Mouse (Mus musculus) stomach, embryonic 14.5 days (tissue): Measurements from ENCODE around the gene Lias. TPM values are rescaled to one million over a fixed set of nuclear protein-coding genes. Genes with fewer than 3 reads are reported as not detected.

Experiments
- ATAC-seq: fragments of 200-750 bp; cut with Nextera tagmentation; 2 replicates; pipeline ENCODE4 v1.8.0; 2017; ENCODE audit warnings: low read depth, moderate TSS enrichment; ENCODE audit not compliant: insufficient number of reproducible peaks, insufficient read depth, low FRiP score
- H3K27ac ChIP-seq: fragments of 300-500 bp; sonication (generic); 2 replicates; pipeline ENCODE4 v1.5.1; 2014; ENCODE audit warnings: mild to moderate bottlenecking, low read length, moderate library complexity, mixed read lengths
- H3K27me3 ChIP-seq: fragments of 300-500 bp; sonication (generic); 2 replicates; pipeline ENCODE4 v1.6.1; 2014; ENCODE audit warnings: low read length, control low read depth, mixed read lengths; ENCODE audit not compliant: control insufficient read depth, insufficient read depth
- H3K36me3 ChIP-seq: fragments of 300-500 bp; sonication (generic); 2 replicates; pipeline ENCODE4 v1.6.1; 2014; ENCODE audit warnings: mild to moderate bottlenecking, control low read depth, low read length, moderate library complexity, mixed read lengths; ENCODE audit not compliant: control insufficient read depth, insufficient read depth
- H3K4me1 ChIP-seq: fragments of 300-500 bp; sonication (generic); 2 replicates; pipeline ENCODE4 v1.6.1; 2014; ENCODE audit warnings: low read length, control low read depth, mixed read lengths; ENCODE audit not compliant: control insufficient read depth, insufficient read depth
- H3K4me2 ChIP-seq: fragments of 300-500 bp; sonication (generic); replicated peaks from 2 replicates; pipeline ENCODE4 v1.6.1; 2014; ENCODE audit warnings: low read depth, low read length, control low read depth
- H3K4me3 ChIP-seq: fragments of 300-500 bp; sonication (generic); 2 replicates; pipeline ENCODE4 v1.5.1; 2014; ENCODE audit warnings: low read depth, low read length, control low read depth
- H3K9ac ChIP-seq: fragments of 300-500 bp; sonication (generic); replicated peaks from 2 replicates; pipeline ENCODE4 v1.6.1; 2014; ENCODE audit warnings: low read depth, mild to moderate bottlenecking, control low read depth, low read length, moderate library complexity, mixed read lengths
- H3K9me3 ChIP-seq: fragments of 300-500 bp; sonication (generic); 2 replicates; pipeline ENCODE4 v1.6.1; 2016; ENCODE audit warnings: low read depth, low read length, control low read depth; ENCODE audit not compliant: control insufficient read depth
- WGBS: fragments of 180-500 bp; shearing (Covaris S2); extraction: QIAGEN DNeasy Blood & Tissue Kit; methylation state at CpG from one replicate; pipeline ENCODE4 v1.1.7; 2014; 5-methylcytosine and 5-hydroxymethylcytosine counted together
- polyA plus RNA-seq: library from polyadenylated mRNA; unstranded; fragments of >200 nt; fragmentation: Nextera tagmentation; extraction: Ambion mirVana; gene quantifications from 2 replicates; pipeline ENCODE4 v1.2.1, GENCODE M21; 2014

Gene Lias
- polyA plus RNA-seq, 1 experiment from 2014 or later: 60.3 TPM

- ATAC-seq: no peak
- H3K36me3 ChIP-seq: no peaks in the 10 kb centered on the region
- no peaks in the 10 kb centered on the region for H3K9me3 ChIP-seq
- H3K4me1 ChIP-seq: peaks cover 4% of the 10 kb centered on the region; the same call in 1 of the 2 replicates
- peak overlapping the region; percentile 78 for H3K9ac ChIP-seq
- WGBS: 6% methylated on average over 15 of the region's 15 CpGs
- H3K27ac ChIP-seq: peak overlapping the region; percentile 79; the same call in 1 of the 2 replicates
- H3K27me3 ChIP-seq: no peaks in the 10 kb centered on the region
- peak overlapping the region; percentile 59 for H3K4me2 ChIP-seq
- peak overlapping the region; percentile 76 for H3K4me3 ChIP-seq
These were observed 43.4 kb downstream of the Lias start for GRCm38 (mm10) chr5:65434471-65435362.

GRCm38 (mm10) chr5:65435363-65435805 is 44.1 kb downstream of the Lias start:
- H3K4me2 ChIP-seq: peak overlapping the region; percentile 59
- no peak for ATAC-seq
- no peaks in the 10 kb centered on the region for H3K27me3 ChIP-seq
- H3K9me3 ChIP-seq: no peaks in the 10 kb centered on the region
- H3K4me3 ChIP-seq: peak overlapping the region; percentile 76
- peaks cover 4% of the 10 kb centered on the region; the same call in 1 of the 2 replicates for H3K4me1 ChIP-seq
- no peaks in the 10 kb centered on the region for H3K36me3 ChIP-seq
- 1% methylated on average over 46 of the region's 47 CpGs for WGBS
- H3K9ac ChIP-seq: peak overlapping the region; percentile 78
- H3K27ac ChIP-seq: peak overlapping the region; percentile 79; the same call in 1 of the 2 replicates

GRCm38 (mm10) chr5:65435806-65436561 is 44.7 kb downstream of the Lias start, which contains the start of gene Ugdh:
Gene Ugdh, minus strand, starts transcription at chr5:65435949.
- peak within 1 kb of the TSS; percentile 59 for H3K4me2 ChIP-seq
- no peaks in the 10 kb centered on the region for H3K9me3 ChIP-seq
- H3K4me3 ChIP-seq: peak within 1 kb of the TSS; percentile 76
- peak within 1 kb of the TSS; percentile 87 for H3K27ac ChIP-seq
- peak; percentile 98 for ATAC-seq
- peaks cover 4% of the 10 kb centered on the region; the same call in 1 of the 2 replicates for H3K4me1 ChIP-seq
- no peaks in the 10 kb centered on the region for H3K36me3 ChIP-seq
- under 1% methylated on average over 51 of the region's 51 CpGs for WGBS
- no peaks in the 10 kb centered on the region for H3K27me3 ChIP-seq
- H3K9ac ChIP-seq: peak within 1 kb of the TSS; percentile 78

- Histone ChIP-seq H3K9ac (no peak overlapping the region), H3K4me3 (no peak overlapping the region), H3K27me3 (no peaks in the 10 kb centered on the region), H3K4me2 (no peak overlapping the region), H3K4me1 (peaks cover 4% of the 10 kb centered on the region; the same call in 1 of the 2 replicates), H3K27ac (no peak overlapping the region), H3K36me3 (no peaks in the 10 kb centered on the region), H3K9me3 (no peaks in the 10 kb centered on the region)
- ATAC-seq: no peak
These were observed 46.7 kb downstream of the Lias start for GRCm38 (mm10) chr5:65438041-65438440.

GRCm38 (mm10) chr5:65444981-65445380 is 53.7 kb downstream of the Lias start:
- WGBS: 58% methylated on average over 3 of the region's 6 CpGs
- 0 out of 2 replicates have a peak, but pooled peaks cover 3% of the 10 kb centered on the region for H3K36me3 ChIP-seq
- no peak overlapping the region for H3K27ac ChIP-seq
- H3K4me1 ChIP-seq: no peaks in the 10 kb centered on the region
- no peak for ATAC-seq
- H3K4me2 ChIP-seq: no peak overlapping the region
- H3K4me3 ChIP-seq: no peak overlapping the region
- H3K9ac ChIP-seq: no peak overlapping the region
- H3K27me3 ChIP-seq: no peaks in the 10 kb centered on the region
- H3K9me3 ChIP-seq: no peaks in the 10 kb centered on the region

GRCm38 (mm10) chr5:65446756-65447155 is 55.5 kb downstream of the Lias start:
- no peak overlapping the region for H3K4me2 ChIP-seq
- no peaks in the 10 kb centered on the region for H3K4me1 ChIP-seq
- 71% methylated on average over 2 of the region's 2 CpGs for WGBS
- no peak overlapping the region for H3K9ac ChIP-seq
- no peaks in the 10 kb centered on the region for H3K9me3 ChIP-seq
- no peaks in the 10 kb centered on the region for H3K27me3 ChIP-seq
- no peak for ATAC-seq
- H3K4me3 ChIP-seq: no peak overlapping the region
- 0 out of 2 replicates have a peak, but pooled peaks cover 3% of the 10 kb centered on the region for H3K36me3 ChIP-seq
- no peak overlapping the region for H3K27ac ChIP-seq

GRCm38 (mm10) chr5:65447826-65448225 is 56.5 kb downstream of the Lias start:
- Histone ChIP-seq H3K36me3 (peaks cover 3% of the 10 kb centered on the region; the same call in 1 of the 2 replicates), H3K4me3 (no peak overlapping the region), H3K27ac (no peak overlapping the region), H3K4me2 (no peak overlapping the region), H3K4me1 (no peaks in the 10 kb centered on the region), H3K27me3 (no peaks in the 10 kb centered on the region), H3K9me3 (no peaks in the 10 kb centered on the region), H3K9ac (no peak overlapping the region)
- no peak for ATAC-seq
- 85% methylated on average over 2 of the region's 2 CpGs for WGBS

- no peak for ATAC-seq
- 82% methylated on average over 4 of the region's 4 CpGs for WGBS
- no peaks in the 10 kb centered on the region for H3K27me3 ChIP-seq
These were observed 57.6 kb downstream of the Lias start for GRCm38 (mm10) chr5:65448941-65449340.

More at GRCm38 (mm10) chr5:65448941-65449340, 57.6 kb downstream of the Lias start:
- Histone ChIP-seq H3K4me2 (no peak overlapping the region), H3K4me3 (no peak overlapping the region), H3K36me3 (peaks cover 3% of the 10 kb centered on the region; the same call in 1 of the 2 replicates), H3K9me3 (no peaks in the 10 kb centered on the region), H3K4me1 (no peaks in the 10 kb centered on the region), H3K27ac (no peak overlapping the region), H3K9ac (no peak overlapping the region)
